Mouse (Mus musculus): ENCODE data around the gene Dlx3. TPM values are rescaled to one million over a fixed set of nuclear protein-coding genes. Genes with fewer than 3 reads are reported as not detected.

Dlx3 gene
- polyA plus RNA-seq, 2 experiments from 2014 or later, result 0.20 TPM; not detected in 1

- ATAC-seq, result no peak
Observed at GRCm38 (mm10) chr11:95088857-95089779, 30.8 kb upstream of the Dlx3 start.

GRCm38 (mm10) chr11:95093077-95093476 lies 26.8 kb upstream of the Dlx3 start:
- no peak for ATAC-seq

GRCm38 (mm10) chr11:95095596-95095995 lies 24.3 kb upstream of the Dlx3 start:
- ATAC-seq, result no peak

- no peak for ATAC-seq
Observed at GRCm38 (mm10) chr11:95096608-95097373, 23.1 kb upstream of the Dlx3 start.

- no peak for ATAC-seq
Observed at GRCm38 (mm10) chr11:95097889-95098288, 22.0 kb upstream of the Dlx3 start.

- ATAC-seq, result no peak
Observed at GRCm38 (mm10) chr11:95098346-95099095, 21.4 kb upstream of the Dlx3 start.

- ATAC-seq, result no peak
Observed at GRCm38 (mm10) chr11:95100393-95100792, 19.5 kb upstream of the Dlx3 start.

- no peak for ATAC-seq
Observed at GRCm38 (mm10) chr11:95101071-95101788, 18.7 kb upstream of the Dlx3 start.

- no peak for ATAC-seq
Observed at GRCm38 (mm10) chr11:95102161-95102904, 17.6 kb upstream of the Dlx3 start.

- ATAC-seq, result no peak
Observed at GRCm38 (mm10) chr11:95104266-95104665, 15.7 kb upstream of the Dlx3 start.

GRCm38 (mm10) chr11:95105274-95105874 lies 14.5 kb upstream of the Dlx3 start:
- no peak for ATAC-seq

- ATAC-seq, result no peak
Observed at GRCm38 (mm10) chr11:95106440-95107236, 13.3 kb upstream of the Dlx3 start.

- no peak for ATAC-seq
Observed at GRCm38 (mm10) chr11:95109000-95109399, 10.9 kb upstream of the Dlx3 start.

GRCm38 (mm10) chr11:95110081-95110480 lies 9.8 kb upstream of the Dlx3 start:
- no peak for ATAC-seq

GRCm38 (mm10) chr11:95117030-95117429 lies 2.9 kb upstream of the Dlx3 start:
- no peak for ATAC-seq

- no peak for ATAC-seq
Observed at GRCm38 (mm10) chr11:95118505-95118904, 1.4 kb upstream of the Dlx3 start.

GRCm38 (mm10) chr11:95120633-95121020 lies 708 bp downstream of the Dlx3 start:
- ATAC-seq, result no peak

- no peak for ATAC-seq
Observed at GRCm38 (mm10) chr11:95121161-95122099, 1.5 kb downstream of the Dlx3 start.

- no peak for ATAC-seq
Observed at GRCm38 (mm10) chr11:95122100-95122489, 2.2 kb downstream of the Dlx3 start.

All from CD4-positive, CD25-positive, alpha-beta regulatory T cell, adult 4 months (primary cell).